Mouse (Mus musculus): ENCODE results near the gene Cd151.

The Cd151 gene

DNA sequence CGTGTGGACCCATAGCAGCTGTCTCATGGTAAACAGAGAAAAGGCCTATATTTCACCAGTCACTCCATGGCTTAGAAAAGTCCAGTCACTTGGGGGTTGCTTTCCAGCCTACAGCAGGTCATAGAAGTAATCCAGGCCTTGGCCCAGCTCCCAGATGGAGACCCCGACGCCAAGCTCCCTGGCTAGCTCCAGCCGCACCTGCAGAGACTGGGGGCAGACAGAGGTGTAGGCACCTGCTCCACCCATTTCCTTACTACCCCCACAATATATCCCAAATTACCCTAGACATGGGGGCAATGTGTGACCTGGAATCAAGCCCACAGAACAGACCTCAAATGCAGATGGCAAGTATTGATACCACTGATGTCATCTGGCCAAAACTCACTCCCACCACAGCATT lies 28.7 kb downstream of the Cd151 start:
- DNase-seq (ENCODE audit: low read depth), result no peak

DNA sequence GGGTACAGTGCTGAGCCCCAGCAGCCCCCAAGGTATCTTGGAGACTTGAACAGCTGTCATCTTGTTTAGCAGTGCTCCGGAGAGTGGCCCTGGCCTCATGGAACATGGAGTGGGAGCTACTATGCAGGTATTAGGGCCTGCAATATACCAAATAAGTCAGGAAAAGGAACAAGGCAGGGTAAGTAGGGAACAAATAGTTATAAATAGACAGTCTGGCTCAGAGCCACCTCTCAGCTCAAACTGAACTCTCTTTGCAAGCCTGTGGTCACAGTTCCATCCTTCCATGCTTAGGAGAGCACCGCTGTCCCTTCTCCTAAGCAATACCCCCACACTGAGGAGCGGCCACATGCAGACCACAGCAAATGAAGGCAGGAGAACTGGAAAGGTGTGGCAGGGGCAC lies 30.4 kb downstream of the Cd151 start:
- DNase-seq (ENCODE audit: low read depth), result no peak

DNA sequence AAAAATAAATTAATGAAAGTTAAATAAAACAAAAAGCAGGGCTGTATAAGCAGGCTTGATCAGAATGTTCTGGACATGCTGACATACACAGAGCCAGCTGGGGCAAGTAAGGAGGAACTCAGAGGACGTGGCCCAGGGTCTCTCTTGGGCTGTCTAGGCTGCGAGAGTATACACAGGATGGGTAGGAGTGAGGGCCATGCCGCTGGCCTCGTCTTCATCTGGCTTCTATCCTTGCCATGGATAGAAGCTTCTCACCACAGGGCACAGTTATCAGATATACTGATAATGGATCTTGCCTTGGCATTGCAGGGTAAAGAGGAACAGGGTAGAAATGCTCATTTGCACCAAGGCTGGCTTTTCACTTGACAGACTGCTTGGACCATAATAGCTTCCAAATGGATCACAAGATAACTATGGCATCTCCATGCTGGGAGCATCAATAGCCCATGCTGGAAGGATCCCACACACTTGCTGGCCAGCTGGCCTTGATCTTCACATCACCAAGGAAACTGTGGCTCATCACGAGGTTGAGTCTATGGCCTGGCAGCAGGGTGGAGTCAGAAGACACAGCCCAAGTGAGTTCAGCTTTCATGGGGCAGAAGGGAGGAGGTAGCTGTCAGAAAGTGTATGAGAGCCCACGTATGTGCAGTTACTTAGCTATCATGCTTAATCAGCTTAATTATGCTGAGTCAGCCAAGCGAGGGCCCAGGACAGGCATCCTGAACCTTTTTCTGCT lies 34.8 kb downstream of the Cd151 start:
- DNase-seq (ENCODE audit: low read depth), result no peak

DNA sequence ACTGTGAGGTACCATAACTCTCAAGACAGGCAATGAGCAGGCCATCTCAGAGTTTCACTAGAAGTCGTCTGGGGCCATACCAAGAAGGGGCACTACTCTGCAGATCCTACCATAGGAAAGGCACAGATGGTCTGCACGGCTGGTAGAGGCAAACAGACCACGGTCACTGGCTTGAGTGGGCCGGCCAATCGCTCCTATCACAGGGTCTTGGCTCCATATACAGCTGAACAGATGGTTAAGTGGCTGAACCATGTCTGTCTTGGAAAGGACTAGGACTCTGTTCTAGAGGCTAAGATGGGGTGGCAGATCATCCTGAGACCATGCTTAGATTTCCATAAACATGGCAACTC lies 35.3 kb downstream of the Cd151 start:
- DNase-seq (ENCODE audit: low read depth), result no peak

DNA sequence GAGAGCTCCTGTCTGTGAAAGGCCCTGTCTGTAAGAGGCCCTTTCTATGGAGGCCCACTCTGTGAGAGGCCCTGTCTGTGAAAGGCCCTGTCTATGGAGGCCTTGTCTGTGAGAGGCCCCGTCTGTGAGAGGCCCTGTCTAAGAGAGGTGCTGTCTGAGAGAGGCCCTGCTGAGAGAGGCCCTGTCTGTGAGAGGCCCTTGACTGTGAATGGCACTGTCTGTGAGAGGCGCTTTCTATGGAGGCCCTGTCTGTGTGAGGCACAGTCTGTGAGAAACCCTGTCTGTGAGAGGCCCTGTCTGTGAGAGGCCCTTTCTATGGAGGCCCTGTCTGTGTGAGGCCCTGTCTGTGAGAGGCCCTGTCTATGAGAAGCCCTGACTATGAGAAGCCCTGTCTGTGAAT lies 39.1 kb downstream of the Cd151 start:
- DNase-seq (ENCODE audit: low read depth), result no peak

DNA sequence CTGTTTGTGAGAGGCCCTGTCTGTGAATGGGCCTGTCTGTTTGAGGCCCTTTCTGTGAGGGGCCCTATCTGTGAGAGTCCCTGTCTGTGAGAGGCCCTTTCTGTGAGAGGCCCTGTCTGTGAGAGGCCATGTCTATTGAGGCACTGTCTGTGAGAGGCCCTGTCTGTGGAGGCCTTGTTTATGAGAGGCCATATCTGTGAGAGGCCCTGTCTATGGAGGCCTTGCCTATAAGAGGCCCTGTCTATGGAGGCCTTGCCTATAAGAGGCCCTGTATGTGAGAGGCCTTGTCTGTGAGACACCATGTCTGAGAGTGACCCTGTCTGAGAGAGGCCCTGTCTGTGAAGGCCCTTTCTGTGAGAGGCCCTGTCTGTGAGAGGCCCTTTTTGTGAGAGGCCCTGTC lies 41.0 kb downstream of the Cd151 start:
- DNase-seq (ENCODE audit: low read depth), result no peak

DNA sequence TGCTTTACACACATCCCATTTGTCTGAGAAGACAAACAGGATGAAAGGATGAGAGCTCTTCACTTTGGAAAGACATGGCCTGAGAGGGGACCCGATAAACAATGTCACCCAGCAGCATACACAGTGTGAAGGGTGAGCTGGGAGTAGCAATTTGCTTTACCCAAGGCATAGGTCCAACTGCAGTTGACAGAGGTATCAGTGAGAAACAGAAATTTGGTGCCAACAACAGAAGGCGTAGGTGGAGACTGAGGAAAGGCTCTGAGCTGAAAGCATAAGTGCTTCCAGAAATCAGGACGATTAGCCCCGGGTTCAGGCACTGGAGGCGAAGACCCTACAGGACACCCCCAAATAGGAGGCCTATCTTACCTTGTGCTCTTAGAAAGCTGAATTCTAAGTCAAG lies 43.0 kb downstream of the Cd151 start:
- no peak for DNase-seq (ENCODE audit: low read depth)

DNA sequence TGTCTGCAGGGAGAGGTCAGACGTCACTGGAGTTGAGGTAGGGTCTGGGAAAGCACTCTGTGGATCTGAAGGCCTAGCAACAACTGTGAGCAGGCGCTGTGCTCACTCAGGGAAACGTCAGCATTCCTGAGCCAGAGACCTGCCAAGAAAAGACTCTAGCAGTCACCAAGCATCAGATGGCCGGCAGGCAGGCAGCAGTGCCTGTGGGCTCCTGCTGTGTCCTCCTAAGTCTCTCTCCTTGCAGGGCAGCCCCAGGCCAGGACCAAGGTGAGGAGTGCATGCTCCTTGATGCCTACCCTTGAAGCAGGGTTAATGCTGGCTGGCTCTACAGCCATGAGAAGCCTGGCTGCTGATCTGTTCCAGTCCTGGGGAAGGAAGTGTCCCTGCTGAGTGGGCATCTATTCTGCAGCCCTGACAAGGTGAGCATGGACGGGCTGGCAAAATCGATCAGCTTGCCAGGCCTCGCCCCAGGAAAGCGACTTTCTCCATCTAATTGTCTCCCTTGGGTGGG lies 43.5 kb downstream of the Cd151 start:
- no peak for DNase-seq (ENCODE audit: low read depth)

DNA sequence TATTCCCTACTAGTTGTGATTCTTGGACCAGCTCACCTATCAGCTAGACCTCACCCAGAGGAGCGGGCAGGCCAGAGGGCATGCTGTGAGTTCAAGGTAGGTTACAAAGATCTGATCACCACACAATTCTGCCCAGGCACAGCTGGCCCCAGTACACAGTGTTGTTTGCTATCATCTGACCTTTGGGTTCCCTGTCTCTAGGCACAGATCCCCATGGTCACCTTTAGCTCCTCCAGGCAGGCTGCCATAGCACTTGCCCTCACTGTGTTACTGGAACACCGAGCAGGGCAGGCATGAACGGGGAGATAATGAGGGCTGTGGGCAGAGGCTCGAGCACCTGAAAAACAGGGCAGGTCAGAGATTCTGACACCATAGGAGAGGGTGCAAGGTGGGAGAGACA lies 50.4 kb downstream of the Cd151 start:
- no peak for DNase-seq (ENCODE audit: low read depth)

DNA sequence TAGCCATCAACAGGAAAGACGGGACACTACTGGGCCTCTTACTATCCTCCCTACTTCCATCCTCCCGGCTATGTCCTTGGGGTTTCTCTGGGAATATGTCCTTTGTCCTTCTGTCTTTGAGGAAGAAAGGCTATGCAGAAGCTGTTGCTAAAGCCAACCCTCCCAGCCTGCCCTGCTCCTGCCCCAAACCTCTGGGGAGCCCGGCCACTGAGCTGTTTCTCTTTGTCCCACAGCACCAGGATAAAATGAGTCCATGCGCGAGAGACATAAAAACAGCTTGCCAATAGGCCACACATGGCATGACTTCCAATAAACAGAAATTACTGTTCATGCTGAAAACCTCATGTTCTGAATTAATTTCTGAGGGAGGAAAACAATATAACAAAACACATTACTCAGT lies 51.1 kb downstream of the Cd151 start:
- no peak for DNase-seq (ENCODE audit: low read depth)

DNA sequence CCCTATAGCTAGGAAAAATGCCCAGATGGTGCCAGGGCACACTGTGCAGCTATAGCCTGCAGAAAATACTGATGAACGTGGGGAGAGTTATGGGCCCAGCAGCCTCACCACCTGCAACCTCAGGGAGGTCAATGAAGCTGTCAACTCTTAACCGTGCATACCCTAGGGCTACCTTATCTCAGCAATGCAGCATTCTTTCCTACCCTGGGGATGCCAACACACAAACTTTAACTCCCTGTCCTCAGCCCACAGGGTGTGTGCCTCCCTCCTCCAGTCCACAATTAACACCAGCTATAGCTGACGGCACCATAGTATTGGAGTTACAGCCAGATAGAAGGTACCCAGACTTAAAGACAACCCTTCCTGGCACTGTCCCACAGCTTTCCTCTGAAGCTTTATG lies 51.7 kb downstream of the Cd151 start:
- no peak for DNase-seq (ENCODE audit: low read depth)

DNA sequence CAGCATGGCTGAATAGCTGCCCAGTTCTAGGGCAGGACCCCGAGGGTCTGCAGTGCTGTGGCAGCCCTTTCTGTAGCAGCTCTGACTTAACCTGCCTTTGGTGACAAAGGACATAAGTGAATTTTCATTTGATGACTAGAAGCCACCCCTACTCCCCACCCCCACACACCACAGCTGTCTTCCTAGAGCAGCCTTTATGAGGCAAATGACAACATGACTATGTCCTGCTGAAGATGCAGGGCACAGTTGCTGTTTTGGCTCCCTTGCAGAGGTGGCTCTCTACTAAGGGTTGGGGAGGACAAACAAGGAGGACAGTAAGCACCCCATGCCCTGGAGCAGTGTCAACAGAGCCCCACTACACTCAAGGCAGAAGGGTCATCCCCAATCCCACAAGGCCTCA lies 52.6 kb downstream of the Cd151 start:
- no peak for DNase-seq (ENCODE audit: low read depth)
